Mouse (Mus musculus) E14TG2a.4 (cell line): ENCODE data around the gene Ppia.

Experiments
- CTCF ChIP-seq: conservative IDR thresholded peaks from 2 replicates; pipeline ENCODE4 v1.5.1; 2014; ENCODE audit warnings: low read length
- NANOG ChIP-seq: IDR thresholded peaks from 2 replicates; pipeline ENCODE4 v1.6.1; 2014; ENCODE audit warnings: borderline replicate concordance, low read length, mixed read lengths
- POU5F1 ChIP-seq: IDR thresholded peaks from 2 replicates; pipeline ENCODE4 v1.6.1; 2014; ENCODE audit warnings: low read length, borderline replicate concordance

- no peak for TF ChIP-seq CTCF
- no peak for TF ChIP-seq POU5F1
- no peak for TF ChIP-seq NANOG
These were observed 2.0 kb upstream of the Ppia start for GRCm38 (mm10) chr11:6413264-6413663.
